Mouse (Mus musculus) spleen, adult 12 weeks (tissue): ENCODE results near the gene Usmg5.
A peak's percentile ranks its signal among the peaks of the same experiment; 100 is the strongest.
"Not testable (repeated sequence)": the region's sequence is repeated elsewhere in the genome, so short reads cannot be mapped to it uniquely, and the experiment has no call there.

ENCODE experiments used
- DNase-seq: peaks from one replicate; pipeline ENCODE4 v3.0.0; 2022; ENCODE audit warnings: low spot score

The Usmg5 gene

GRCm38 (mm10) chr19:47090550-47091156, at the start of gene Usmg5, which contains the start of gene Pdcd11:
Gene Usmg5 (minus strand): TSS chr19:47090647.
Gene Pdcd11 (plus strand): TSS chr19:47090768.
- peak; percentile 82 for DNase-seq

GRCm38 (mm10) chr19:47139611-47140010, 49.2 kb upstream of the Usmg5 start:
- not testable (repeated sequence) for DNase-seq

DNA sequence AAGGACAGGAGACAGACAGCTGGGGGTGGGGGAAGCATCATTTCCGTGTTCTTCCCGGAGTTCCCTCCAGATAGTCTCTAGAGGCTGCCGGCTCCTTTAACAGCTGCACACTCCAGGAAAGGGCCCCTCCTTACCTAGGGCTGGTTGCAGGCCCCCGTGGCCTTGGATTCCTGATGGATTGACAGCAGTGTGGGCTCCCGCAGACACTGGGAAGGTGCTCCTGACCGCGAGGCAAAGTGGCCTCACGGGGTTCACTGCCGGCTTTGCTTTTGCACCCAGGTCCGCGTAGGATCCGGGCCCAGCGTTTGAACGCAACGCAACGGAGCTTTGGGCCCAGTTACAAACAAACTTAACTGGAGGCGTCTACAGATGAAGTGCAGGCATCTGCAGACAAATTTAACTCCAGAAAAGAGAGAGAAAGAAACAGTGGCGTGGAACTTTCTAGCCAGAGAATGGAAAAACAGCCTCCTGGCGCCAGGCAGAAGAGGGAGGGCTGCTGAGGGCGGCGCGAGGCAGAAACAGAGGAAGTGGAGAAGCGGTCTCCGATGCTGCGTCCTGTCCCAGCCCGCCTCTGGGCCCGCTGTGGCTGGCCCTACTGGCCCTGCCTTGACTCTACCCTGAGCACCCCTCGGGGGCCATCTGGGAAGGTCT, 47.4 kb upstream of the Usmg5 start, which contains the start of gene Calhm2:
Gene Calhm2, minus strand, starts transcription at position 524 of the 651 bp plus-strand sequence.
- DNase-seq: no peak

DNA sequence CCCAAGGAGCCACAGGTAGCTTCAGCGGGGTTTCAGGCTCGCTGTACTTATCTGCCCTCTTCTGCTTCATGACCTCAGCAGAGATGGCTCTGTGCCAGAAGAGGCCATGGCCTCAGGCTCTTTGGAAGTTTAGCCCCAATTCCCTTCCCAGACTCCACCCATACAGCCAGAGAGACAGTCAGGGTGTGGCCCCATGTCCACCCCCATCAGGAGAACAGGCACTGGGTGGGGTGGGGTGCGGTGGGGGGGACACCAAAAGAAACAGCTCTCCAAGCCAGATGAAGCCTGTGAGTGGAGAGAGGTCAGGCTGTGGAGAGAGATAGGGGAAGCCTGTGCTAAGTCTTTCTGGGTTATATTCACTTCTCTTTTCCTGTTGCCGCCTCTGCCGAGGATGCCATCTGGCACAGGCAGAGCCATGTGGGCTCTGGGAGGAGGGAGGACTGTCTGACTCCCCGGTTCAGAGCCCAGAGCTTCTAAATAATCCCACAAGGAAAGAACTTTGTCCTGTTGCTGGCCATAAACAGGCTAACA, 46.7 kb upstream of the Usmg5 start:
- DNase-seq: no peak

GRCm38 (mm10) chr19:47136170-47136569, 45.7 kb upstream of the Usmg5 start:
- DNase-seq: no peak

DNA sequence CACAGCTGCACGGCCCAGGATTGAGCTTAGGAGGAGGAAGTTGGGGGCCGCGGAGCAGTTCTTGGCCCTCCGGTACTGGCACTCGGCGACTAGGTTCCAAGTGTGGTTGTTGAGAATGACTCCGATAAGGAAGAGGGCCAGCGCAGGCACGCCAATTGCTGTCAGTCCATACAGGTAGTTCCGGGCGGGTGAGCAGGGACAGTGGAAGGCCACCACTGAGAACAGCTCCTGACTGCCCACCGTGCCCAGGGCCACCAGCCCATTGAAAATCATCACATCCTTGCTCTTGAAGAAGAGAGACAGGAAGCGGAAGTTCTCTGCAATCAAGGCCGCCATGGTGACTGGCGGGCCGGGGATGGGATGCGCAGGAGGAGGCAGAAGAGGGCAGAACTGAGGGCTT, 45.1 kb upstream of the Usmg5 start:
- DNase-seq: no peak

DNA sequence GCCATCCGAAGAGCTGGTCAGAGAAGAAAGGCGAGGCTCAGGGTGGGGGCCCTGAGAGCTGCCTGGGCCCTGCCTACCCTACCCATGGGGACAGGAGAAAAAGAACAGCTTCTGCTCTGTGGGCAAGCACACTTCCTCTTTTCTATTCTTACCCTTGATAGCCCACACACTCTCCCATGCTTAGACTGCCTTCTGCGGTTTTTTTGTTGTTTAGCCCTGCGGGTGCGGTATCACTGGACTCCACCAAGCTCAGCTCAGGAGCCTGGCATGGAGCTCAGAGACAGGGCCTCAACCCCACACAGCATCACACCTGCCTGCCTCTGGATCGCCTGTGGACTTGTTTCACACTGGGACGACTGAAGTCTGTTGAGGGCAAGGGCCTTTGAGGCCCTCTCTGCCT, 42.7 kb upstream of the Usmg5 start:
- no peak for DNase-seq

GRCm38 (mm10) chr19:47130551-47131125, 40.2 kb upstream of the Usmg5 start:
- DNase-seq: no peak

DNA sequence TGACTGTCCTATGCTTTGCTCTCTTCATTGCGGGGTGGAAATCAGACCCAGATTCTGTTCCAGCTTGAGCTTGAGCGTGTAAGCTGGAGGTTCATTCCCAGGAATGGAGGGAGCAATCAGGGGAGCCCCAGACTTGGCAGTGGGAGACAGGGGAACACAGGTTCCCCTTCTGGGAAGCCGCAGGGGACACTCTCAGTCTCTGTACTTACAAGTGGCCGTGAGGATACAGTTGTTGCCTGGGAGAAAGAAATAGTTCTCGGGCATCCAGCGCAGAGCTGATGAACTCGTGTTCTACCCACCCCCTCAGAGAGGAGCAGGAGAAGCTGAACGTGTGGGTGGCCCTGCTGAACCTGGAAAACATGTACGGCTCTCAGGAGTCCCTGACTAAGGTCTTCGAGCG, 38.4 kb upstream of the Usmg5 start:
- DNase-seq: no peak

- DNase-seq: no peak
Observed at GRCm38 (mm10) chr19:47128164-47128563, 37.7 kb upstream of the Usmg5 start.

- peak; percentile 33 for DNase-seq
Observed at GRCm38 (mm10) chr19:47122802-47123201, 32.4 kb upstream of the Usmg5 start.

- no peak for DNase-seq
Observed at GRCm38 (mm10) chr19:47121054-47121453, 30.6 kb upstream of the Usmg5 start.

DNA sequence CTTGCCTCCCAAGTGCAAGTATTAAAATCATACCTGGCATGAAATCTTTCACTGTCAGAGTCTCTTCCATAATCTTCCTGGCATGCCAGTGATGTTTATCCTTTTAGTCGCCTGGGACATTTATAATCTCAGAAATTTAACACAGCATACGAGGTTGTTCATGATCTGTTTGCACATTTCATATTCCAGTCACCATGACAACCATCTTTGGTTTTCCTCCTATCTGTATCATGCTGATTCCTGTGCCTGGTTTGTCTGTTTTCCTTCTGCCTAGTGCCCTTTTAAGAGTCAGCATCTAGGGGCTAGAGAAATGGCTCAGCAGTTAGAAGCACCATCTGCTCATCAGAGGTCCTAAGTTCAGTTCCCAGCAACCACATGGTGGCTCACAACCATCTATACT, 28.2 kb upstream of the Usmg5 start:
- no peak for DNase-seq

DNA sequence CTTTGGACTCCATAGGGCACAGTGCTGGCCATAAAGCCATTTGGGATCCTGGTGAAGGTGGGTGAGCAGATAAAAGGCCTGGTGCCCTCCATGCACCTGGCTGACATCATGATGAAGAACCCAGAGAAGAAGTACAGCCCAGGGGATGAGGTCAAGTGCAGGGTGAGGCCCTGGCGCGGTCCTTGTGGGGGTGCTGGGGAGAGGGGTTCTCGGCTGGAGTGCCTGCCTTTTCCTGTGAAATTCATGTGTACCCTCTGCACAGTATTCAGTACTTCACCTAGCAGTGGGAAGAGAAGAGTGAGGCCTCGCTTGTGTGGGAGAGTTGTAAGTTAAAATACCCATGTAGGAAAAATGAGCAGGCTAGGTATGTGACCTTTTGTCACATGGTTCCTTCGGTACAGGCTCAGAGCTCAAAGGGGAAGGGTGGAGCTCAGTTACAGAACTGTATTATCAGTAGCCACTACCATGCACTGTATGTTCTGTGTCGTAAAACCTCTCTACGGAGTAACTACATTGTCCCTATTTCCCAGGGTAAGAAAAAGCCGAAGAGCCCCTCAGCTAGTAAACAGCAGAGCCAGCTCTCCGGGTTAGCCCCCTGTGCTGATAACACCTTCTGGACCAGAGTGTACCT, 14.3 kb upstream of the Usmg5 start:
- no peak for DNase-seq

- DNase-seq: no peak
Observed at GRCm38 (mm10) chr19:47101080-47101479, 10.6 kb upstream of the Usmg5 start.

GRCm38 (mm10) chr19:47089718-47090525, 525 bp downstream of the Usmg5 start:
- peak; percentile 7 for DNase-seq

DNA sequence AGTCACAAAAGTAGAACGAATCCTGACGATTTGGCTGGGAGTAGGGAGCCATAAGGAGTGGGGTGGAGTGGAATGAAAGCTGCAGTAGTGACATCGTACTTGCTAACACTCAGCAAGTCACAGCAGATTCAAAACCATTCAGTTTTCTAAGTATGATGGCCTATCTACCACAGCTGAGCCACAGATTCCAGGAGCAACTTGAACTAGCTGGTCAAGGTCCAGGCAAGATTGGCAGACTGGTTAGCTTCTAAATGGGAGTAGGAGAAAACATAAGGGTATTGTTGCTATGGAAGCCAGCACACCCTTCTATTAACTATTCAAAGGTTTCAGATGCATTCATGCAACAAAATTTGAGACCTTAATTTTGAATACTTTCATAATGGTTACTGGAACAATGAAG, 2.2 kb downstream of the Usmg5 start:
- DNase-seq: no peak

GRCm38 (mm10) chr19:47067924-47068611, 22.4 kb downstream of the Usmg5 start:
- DNase-seq: peak; percentile 82

- DNase-seq: peak; percentile 97
Observed at GRCm38 (mm10) chr19:47067096-47067882, 23.2 kb downstream of the Usmg5 start, which contains the start of gene Taf5. Gene Taf5 (plus strand): TSS chr19:47067746.

GRCm38 (mm10) chr19:47065860-47066259, 24.6 kb downstream of the Usmg5 start:
- DNase-seq: no peak
